Mouse (Mus musculus) stomach, embryonic 16.5 days (tissue): ENCODE results near the gene Sfrp2. TPM values are rescaled to one million over a fixed set of nuclear protein-coding genes. Genes with fewer than 3 reads are reported as not detected.

Experiments
- ATAC-seq: fragments of 200-750 bp; cut with Nextera tagmentation; 2 replicates; pipeline ENCODE4 v1.8.0; 2017; ENCODE audit warnings: moderate number of reproducible peaks, moderate TSS enrichment; ENCODE audit not compliant: insufficient read depth, low FRiP score
- H3K27ac ChIP-seq: fragments of 300-500 bp; sonication (generic); 2 replicates; pipeline ENCODE4 v1.5.1; 2014; ENCODE audit warnings: low read length
- H3K27me3 ChIP-seq: fragments of 300-500 bp; sonication (generic); 2 replicates; pipeline ENCODE4 v1.6.1; 2014; ENCODE audit warnings: low read length, control low read depth, mixed read lengths; ENCODE audit not compliant: control insufficient read depth, insufficient read depth
- H3K36me3 ChIP-seq: fragments of 300-500 bp; sonication (generic); 2 replicates; pipeline ENCODE4 v1.6.1; 2014; ENCODE audit warnings: low read length; ENCODE audit not compliant: control insufficient read depth, insufficient read depth
- H3K4me1 ChIP-seq: fragments of 300-500 bp; sonication (generic); 2 replicates; pipeline ENCODE4 v1.6.1; 2014; ENCODE audit warnings: low read length, control low read depth, mixed read lengths; ENCODE audit not compliant: control insufficient read depth, insufficient read depth
- H3K4me2 ChIP-seq: fragments of 300-500 bp; sonication (generic); 2 replicates; pipeline ENCODE4 v1.6.1; 2014; ENCODE audit warnings: low read depth, low read length, mixed read lengths
- H3K4me3 ChIP-seq: fragments of 300-500 bp; sonication (generic); replicated peaks from 2 replicates; pipeline ENCODE4 v1.5.1; 2014; ENCODE audit warnings: mild to moderate bottlenecking, low read length
- H3K9ac ChIP-seq: fragments of 300-500 bp; sonication (generic); 2 replicates; pipeline ENCODE4 v1.6.1; 2014; ENCODE audit warnings: low read length
- H3K9me3 ChIP-seq: fragments of 300-500 bp; sonication (generic); replicated peaks from 2 replicates; pipeline ENCODE4 v1.6.1; 2016; ENCODE audit warnings: low read length, control low read depth; ENCODE audit not compliant: control insufficient read depth
- WGBS: fragments of 180-500 bp; shearing (Covaris S2); extraction: QIAGEN DNeasy Blood & Tissue Kit; methylation state at CpG from one replicate; pipeline ENCODE4 v1.1.7; 2014; 5-methylcytosine and 5-hydroxymethylcytosine counted together
- polyA plus RNA-seq: library from polyadenylated mRNA; unstranded; fragments of >200 nt; fragmentation: Nextera tagmentation; extraction: Ambion mirVana; gene quantifications from 2 replicates; pipeline ENCODE4 v1.2.1, GENCODE M21; 2015

Sfrp2 gene
- polyA plus RNA-seq, 1 experiment from 2014 or later = 137 TPM

GRCm38 (mm10) chr3:83784726-83785125 lies 18.6 kb downstream of the Sfrp2 start:
- H3K4me3 ChIP-seq = no peak overlapping the region
- H3K27me3 ChIP-seq = no peaks in the 10 kb centered on the region
- H3K4me1 ChIP-seq = peaks cover 18% of the 10 kb centered on the region
- H3K36me3 ChIP-seq = no peaks in the 10 kb centered on the region
- H3K9me3 ChIP-seq = no peaks in the 10 kb centered on the region
- no peak overlapping the region for H3K27ac ChIP-seq
- H3K9ac ChIP-seq = no peak overlapping the region
- 76% methylated on average over 3 of the region's 3 CpGs for WGBS
- H3K4me2 ChIP-seq = no peak overlapping the region
- no peak for ATAC-seq

GRCm38 (mm10) chr3:83787086-83787485 lies 21.0 kb downstream of the Sfrp2 start:
- no peak for ATAC-seq
- H3K27ac ChIP-seq = no peak overlapping the region
- H3K36me3 ChIP-seq = no peaks in the 10 kb centered on the region
- no peak overlapping the region for H3K9ac ChIP-seq
- H3K27me3 ChIP-seq = no peaks in the 10 kb centered on the region
- 78% methylated on average over 2 of the region's 2 CpGs for whole genome bisulfite sequencing
- H3K4me3 ChIP-seq = no peak overlapping the region
- H3K9me3 ChIP-seq = no peaks in the 10 kb centered on the region
- peaks cover 18% of the 10 kb centered on the region for H3K4me1 ChIP-seq
- H3K4me2 ChIP-seq = no peak overlapping the region

GRCm38 (mm10) chr3:83787776-83788305 lies 21.7 kb downstream of the Sfrp2 start:
- Histone ChIP-seq H3K9ac (no peak overlapping the region), H3K4me1 (peaks cover 18% of the 10 kb centered on the region), H3K4me2 (no peak overlapping the region), H3K4me3 (no peak overlapping the region), H3K36me3 (no peaks in the 10 kb centered on the region), H3K9me3 (no peaks in the 10 kb centered on the region), H3K27me3 (no peaks in the 10 kb centered on the region), H3K27ac (no peak overlapping the region)
- 82% methylated on average over 7 of the region's 7 CpGs for WGBS
- ATAC-seq = no peak

- Histone ChIP-seq H3K9me3 (no peaks in the 10 kb centered on the region), H3K4me3 (peak overlapping the region; percentile 75), H3K27ac (no peak overlapping the region; the same call in 1 of the 2 replicates), H3K4me1 (peaks cover 3% of the 10 kb centered on the region; the same call in 1 of the 2 replicates), H3K9ac (peak overlapping the region; percentile 80), H3K36me3 (no peaks in the 10 kb centered on the region), H3K27me3 (no peaks in the 10 kb centered on the region), H3K4me2 (peak overlapping the region; percentile 62)
- ATAC-seq = peak; percentile 78
- WGBS = 1% methylated on average over 44 of the region's 44 CpGs
Observed at GRCm38 (mm10) chr3:83789651-83790451, 23.7 kb downstream of the Sfrp2 start.

GRCm38 (mm10) chr3:83791444-83791843 lies 25.3 kb downstream of the Sfrp2 start:
- no peak overlapping the region for H3K4me3 ChIP-seq
- H3K4me2 ChIP-seq = no peak overlapping the region
- 0 out of 2 replicates have a peak, but pooled peaks cover 2% of the 10 kb centered on the region for H3K4me1 ChIP-seq
- no peak overlapping the region for H3K9ac ChIP-seq
- H3K9me3 ChIP-seq = no peaks in the 10 kb centered on the region
- 80% methylated on average over 3 of the region's 3 CpGs for WGBS
- no peak for ATAC-seq
- no peaks in the 10 kb centered on the region for H3K36me3 ChIP-seq
- H3K27ac ChIP-seq = no peak overlapping the region
- H3K27me3 ChIP-seq = no peaks in the 10 kb centered on the region

GRCm38 (mm10) chr3:83797098-83797497 lies 31.0 kb downstream of the Sfrp2 start:
- WGBS = 68% methylated on average over 6 of the region's 6 CpGs
- Histone ChIP-seq H3K4me2 (no peak overlapping the region), H3K27ac (no peak overlapping the region), H3K4me1 (no peaks in the 10 kb centered on the region; the same call in 1 of the 2 replicates), H3K36me3 (no peaks in the 10 kb centered on the region), H3K9me3 (0 out of 2 replicates have a peak, but pooled peaks cover 3% of the 10 kb centered on the region), H3K9ac (no peak overlapping the region), H3K4me3 (no peak overlapping the region), H3K27me3 (no peaks in the 10 kb centered on the region)
- no peak for ATAC-seq

GRCm38 (mm10) chr3:83797828-83798227 lies 31.7 kb downstream of the Sfrp2 start:
- peak; percentile 44; the same call in 1 of the 2 replicates for ATAC-seq
- no peaks in the 10 kb centered on the region for H3K27me3 ChIP-seq
- H3K36me3 ChIP-seq = no peaks in the 10 kb centered on the region
- 0 out of 2 replicates have a peak, but pooled peaks cover 3% of the 10 kb centered on the region for H3K9me3 ChIP-seq
- H3K4me3 ChIP-seq = no peak overlapping the region
- H3K9ac ChIP-seq = no peak overlapping the region
- H3K4me1 ChIP-seq = no peaks in the 10 kb centered on the region; the same call in 1 of the 2 replicates
- 0 out of 2 replicates have a peak overlapping the region, but pooled peaks have one; percentile 29 for H3K4me2 ChIP-seq
- WGBS = 4% methylated on average over 10 of the region's 10 CpGs
- H3K27ac ChIP-seq = no peak overlapping the region

GRCm38 (mm10) chr3:83799486-83799885 lies 33.4 kb downstream of the Sfrp2 start:
- 72% methylated on average over 7 of the region's 7 CpGs for WGBS
- no peak overlapping the region for H3K27ac ChIP-seq
- H3K9me3 ChIP-seq = 0 out of 2 replicates have a peak, but pooled peaks cover 3% of the 10 kb centered on the region
- ATAC-seq = no peak
- no peaks in the 10 kb centered on the region; the same call in 1 of the 2 replicates for H3K4me1 ChIP-seq
- no peak overlapping the region for H3K4me3 ChIP-seq
- no peaks in the 10 kb centered on the region for H3K36me3 ChIP-seq
- H3K27me3 ChIP-seq = no peaks in the 10 kb centered on the region
- no peak overlapping the region for H3K4me2 ChIP-seq
- H3K9ac ChIP-seq = no peak overlapping the region

GRCm38 (mm10) chr3:83801649-83802155 lies 35.6 kb downstream of the Sfrp2 start:
- Histone ChIP-seq H3K27ac (no peak overlapping the region), H3K9me3 (0 out of 2 replicates have a peak, but pooled peaks cover 3% of the 10 kb centered on the region)

More at GRCm38 (mm10) chr3:83801649-83802155, 35.6 kb downstream of the Sfrp2 start:
- no peaks in the 10 kb centered on the region for H3K27me3 ChIP-seq
- no peak for ATAC-seq
- no peak overlapping the region for H3K9ac ChIP-seq
- 94% methylated on average over 4 of the region's 4 CpGs for whole genome bisulfite sequencing
- H3K36me3 ChIP-seq = no peaks in the 10 kb centered on the region
- no peak overlapping the region for H3K4me2 ChIP-seq
- H3K4me1 ChIP-seq = no peaks in the 10 kb centered on the region; the same call in 1 of the 2 replicates
- H3K4me3 ChIP-seq = no peak overlapping the region
